Mouse (Mus musculus) bone marrow, adult 2 months (tissue): ENCODE data around the gene Cdcp2. TPM values are rescaled to one million over a fixed set of nuclear protein-coding genes. Genes with fewer than 3 reads are reported as not detected.
"Not testable (repeated sequence)": the region's sequence is repeated elsewhere in the genome, so short reads cannot be mapped to it uniquely, and the experiment has no call there.

ENCODE experiments used
- H3K27ac ChIP-seq: fragments of 200-500 bp; 2 replicates; pipeline ENCODE4 v1.5.1; 2012; ENCODE audit warnings: low read depth, mild to moderate bottlenecking, control low read depth, inconsistent platforms, low read length; ENCODE audit not compliant: control insufficient read depth, poor library complexity, insufficient read depth
- H3K4me1 ChIP-seq: fragments of 200-500 bp; 2 replicates; pipeline ENCODE4 v1.6.1; 2011; ENCODE audit warnings: low read length; ENCODE audit not compliant: control insufficient read depth, insufficient read depth
- H3K4me3 ChIP-seq: fragments of 200-500 bp; replicated peaks from 2 replicates; pipeline ENCODE3; 2011; ENCODE audit warnings: mild to moderate bottlenecking, low read depth, low read length, control low read depth; ENCODE audit not compliant: control insufficient read depth
- CTCF ChIP-seq: fragments of 200-500 bp; IDR thresholded peaks from 2 replicates; pipeline ENCODE4 v1.5.1; 2011; ENCODE audit warnings: low read length, control low read depth; ENCODE audit not compliant: control insufficient read depth, insufficient read depth
- POLR2A ChIP-seq: fragments of 200-500 bp; IDR thresholded peaks from 2 replicates; pipeline ENCODE4 v1.6.1; 2011; ENCODE audit warnings: low read depth, mild to moderate bottlenecking, control low read depth, low read length, borderline replicate concordance; ENCODE audit not compliant: control insufficient read depth
- WGBS: fragments of 180-500 bp; shearing (Covaris S2); methylation state at CpG from one replicate; pipeline ENCODE4 v1.1.7; 2018; 5-methylcytosine and 5-hydroxymethylcytosine counted together
- polyA plus RNA-seq: library from polyadenylated mRNA; stranded (reverse); fragments of >200 nt; gene quantifications from 2 replicates; pipeline ENCODE4 v1.2.4, GENCODE M21; 2011; ENCODE audit warnings: low replicate concordance; ENCODE audit not compliant: missing spikeins, insufficient read depth, insufficient read length

The Cdcp2 gene
- polyA plus RNA-seq, 1 experiment: not detected

- no peak overlapping the region for H3K4me3 ChIP-seq
- 48% methylated on average over 17 of the region's 17 CpGs for WGBS
- H3K27ac ChIP-seq: no peak overlapping the region
- H3K4me1 ChIP-seq: no peaks in the 10 kb centered on the region
- no peak for TF ChIP-seq CTCF
- no peak for TF ChIP-seq POLR2A
Observed at GRCm38 (mm10) chr4:107098791-107099525, 2.3 kb downstream of the Cdcp2 start.

- H3K4me1 ChIP-seq: no peaks in the 10 kb centered on the region
- WGBS: 86% methylated on average over 8 of the region's 8 CpGs
- H3K27ac ChIP-seq: no peak overlapping the region
- TF ChIP-seq CTCF: no peak
- no peak for TF ChIP-seq POLR2A
- no peak overlapping the region for H3K4me3 ChIP-seq
Observed at GRCm38 (mm10) chr4:107102220-107102619, 5.5 kb downstream of the Cdcp2 start.

- Histone ChIP-seq H3K4me3 (no peak overlapping the region), H3K4me1 (no peaks in the 10 kb centered on the region; the same call in 1 of the 2 replicates), H3K27ac (no peak overlapping the region)
- WGBS: 87% methylated on average over 16 of the region's 16 CpGs
- TF ChIP-seq CTCF: no peak
- no peak for TF ChIP-seq POLR2A
Observed at GRCm38 (mm10) chr4:107106777-107107176, 10.1 kb downstream of the Cdcp2 start.

GRCm38 (mm10) chr4:107108291-107108731, 11.6 kb downstream of the Cdcp2 start:
- WGBS: 68% methylated on average over 13 of the region's 13 CpGs
- no peak overlapping the region for H3K4me3 ChIP-seq
- no peak overlapping the region for H3K27ac ChIP-seq
- H3K4me1 ChIP-seq: no peaks in the 10 kb centered on the region; the same call in 1 of the 2 replicates
- TF ChIP-seq POLR2A (no peak), CTCF (no peak)

GRCm38 (mm10) chr4:107109181-107109580, 12.5 kb downstream of the Cdcp2 start:
- WGBS: 85% methylated on average over 6 of the region's 6 CpGs
- H3K4me3 ChIP-seq, H3K4me1 ChIP-seq, H3K27ac ChIP-seq: not testable (repeated sequence)

- Histone ChIP-seq H3K4me1 (no peaks in the 10 kb centered on the region), H3K27ac (no peak overlapping the region), H3K4me3 (no peak overlapping the region)
- WGBS: 85% methylated on average over 8 of the region's 8 CpGs
- TF ChIP-seq POLR2A (no peak), CTCF (no peak)
Observed at GRCm38 (mm10) chr4:107114278-107114677, 17.6 kb downstream of the Cdcp2 start.

GRCm38 (mm10) chr4:107117741-107118385, 21.2 kb downstream of the Cdcp2 start:
- Histone ChIP-seq H3K4me3 (no peak overlapping the region), H3K27ac (no peak overlapping the region), H3K4me1 (no peaks in the 10 kb centered on the region)
- 61% methylated on average over 2 of the region's 2 CpGs for WGBS
- no peak for TF ChIP-seq POLR2A
- no peak for TF ChIP-seq CTCF

GRCm38 (mm10) chr4:107119056-107119455, 22.4 kb downstream of the Cdcp2 start:
- H3K4me1 ChIP-seq: no peaks in the 10 kb centered on the region
- TF ChIP-seq CTCF (no peak), POLR2A (no peak)
- H3K27ac ChIP-seq: no peak overlapping the region
- no peak overlapping the region for H3K4me3 ChIP-seq
- 79% methylated on average over 4 of the region's 4 CpGs for WGBS

GRCm38 (mm10) chr4:107120676-107121075, 24.0 kb downstream of the Cdcp2 start:
- no peaks in the 10 kb centered on the region for H3K4me1 ChIP-seq
- H3K27ac ChIP-seq: no peak overlapping the region
- TF ChIP-seq POLR2A (no peak), CTCF (no peak)
- H3K4me3 ChIP-seq: no peak overlapping the region
- 82% methylated on average over 6 of the region's 6 CpGs for WGBS
